Mouse (Mus musculus): ENCODE results near the gene Tmem131l. TPM values are rescaled to one million over a fixed set of nuclear protein-coding genes. Genes with fewer than 3 reads are reported as not detected.

Tmem131l gene
- polyA plus RNA-seq, 1 experiment from 2014 or later = 89.0 TPM

DNA sequence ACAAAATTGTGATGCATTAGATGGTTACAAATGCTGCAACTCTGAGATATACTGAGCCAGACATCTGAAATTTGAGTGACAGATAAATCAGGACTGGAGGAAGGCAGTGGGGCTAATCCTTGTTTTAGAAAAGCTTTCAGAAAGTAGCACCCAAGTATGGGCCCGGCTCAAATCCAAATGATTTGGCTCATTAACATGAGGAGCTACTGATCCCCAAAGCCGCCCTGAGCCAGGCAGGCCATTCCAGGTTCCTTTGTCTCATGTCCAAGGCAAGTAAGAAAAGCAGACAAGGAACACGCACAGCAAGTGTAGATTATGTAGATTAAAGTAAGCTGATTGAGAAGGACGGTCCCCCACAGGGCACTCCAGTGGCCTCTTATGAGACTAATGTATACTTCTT, 57.2 kb downstream of the Tmem131l start:
- Histone ChIP-seq H3K4me2 (replicated peaks; ENCODE audit: low read depth, low read length) (no peak overlapping the region), H3K27ac (ENCODE audit: low read depth, low read length) (no peak overlapping the region), H3K4me3 (ENCODE audit: low read depth, low read length) (no peak overlapping the region), H3K4me1 (replicated peaks; ENCODE audit: control insufficient read depth, insufficient read depth, low read length) (peaks cover 34% of the 10 kb centered on the region), H3K9me3 (ENCODE audit: control insufficient read depth, low read length) (no peaks in the 10 kb centered on the region), H3K9ac (ENCODE audit: low read depth, low read length) (no peak overlapping the region), H3K27me3 (ENCODE audit: control insufficient read depth, insufficient read depth, low read length) (no peaks in the 10 kb centered on the region), H3K36me3 (ENCODE audit: control insufficient read depth, insufficient read depth, low read length) (no peaks in the 10 kb centered on the region)
- DNase-seq (ENCODE audit: low spot score) (no peak), ATAC-seq (ENCODE audit: low FRiP score) (no peak)
- WGBS = 55% methylated on average over 4 of the region's 4 CpGs

DNA sequence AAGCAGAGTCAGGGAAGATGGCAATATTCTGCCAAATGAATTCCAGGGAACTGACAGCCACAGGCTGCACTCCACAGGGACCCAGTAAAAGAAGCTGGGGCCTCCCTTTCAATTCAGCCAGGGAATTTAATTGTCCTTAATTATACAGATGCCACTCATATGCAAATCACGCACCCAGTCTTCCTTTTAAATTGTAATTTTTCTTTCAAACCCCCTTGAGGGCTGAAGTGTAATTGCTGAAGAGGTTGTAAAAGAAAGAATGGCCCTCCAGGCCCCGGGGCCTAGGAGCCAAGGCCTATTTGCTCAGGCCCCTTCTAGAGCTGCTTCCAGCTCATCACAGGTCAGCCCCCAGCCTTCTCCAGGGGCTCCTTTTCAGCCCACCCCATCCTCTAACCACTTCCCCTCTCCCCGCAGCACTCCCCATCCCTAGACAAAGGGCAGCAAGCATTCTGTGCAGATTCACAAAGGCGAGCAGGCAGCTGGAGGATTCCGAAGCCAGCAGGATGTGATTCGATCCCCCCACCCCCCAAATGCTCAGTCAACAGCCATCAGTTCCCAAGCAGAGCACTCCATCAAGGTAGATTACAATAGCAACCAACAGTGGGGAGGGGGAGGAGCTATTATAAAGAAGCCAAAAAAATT, 59.6 kb downstream of the Tmem131l start:
- Histone ChIP-seq H3K4me2 (replicated peaks; ENCODE audit: low read depth, low read length) (no peak overlapping the region), H3K9ac (ENCODE audit: low read depth, low read length) (0 out of 2 replicates have a peak overlapping the region, but pooled peaks have one; percentile 19), H3K9me3 (ENCODE audit: control insufficient read depth, low read length) (no peaks in the 10 kb centered on the region), H3K36me3 (ENCODE audit: control insufficient read depth, insufficient read depth, low read length) (no peaks in the 10 kb centered on the region), H3K4me3 (ENCODE audit: low read depth, low read length) (no peak overlapping the region), H3K4me1 (replicated peaks; ENCODE audit: control insufficient read depth, insufficient read depth, low read length) (peaks cover 30% of the 10 kb centered on the region), H3K27me3 (ENCODE audit: control insufficient read depth, insufficient read depth, low read length) (no peaks in the 10 kb centered on the region), H3K27ac (ENCODE audit: low read depth, low read length) (peak overlapping the region; percentile 90)
- ATAC-seq (ENCODE audit: low FRiP score) (peak; percentile 97), DNase-seq (ENCODE audit: low spot score) (peak; percentile 78)
- 6% methylated on average over 6 of the region's 6 CpGs for WGBS

DNA sequence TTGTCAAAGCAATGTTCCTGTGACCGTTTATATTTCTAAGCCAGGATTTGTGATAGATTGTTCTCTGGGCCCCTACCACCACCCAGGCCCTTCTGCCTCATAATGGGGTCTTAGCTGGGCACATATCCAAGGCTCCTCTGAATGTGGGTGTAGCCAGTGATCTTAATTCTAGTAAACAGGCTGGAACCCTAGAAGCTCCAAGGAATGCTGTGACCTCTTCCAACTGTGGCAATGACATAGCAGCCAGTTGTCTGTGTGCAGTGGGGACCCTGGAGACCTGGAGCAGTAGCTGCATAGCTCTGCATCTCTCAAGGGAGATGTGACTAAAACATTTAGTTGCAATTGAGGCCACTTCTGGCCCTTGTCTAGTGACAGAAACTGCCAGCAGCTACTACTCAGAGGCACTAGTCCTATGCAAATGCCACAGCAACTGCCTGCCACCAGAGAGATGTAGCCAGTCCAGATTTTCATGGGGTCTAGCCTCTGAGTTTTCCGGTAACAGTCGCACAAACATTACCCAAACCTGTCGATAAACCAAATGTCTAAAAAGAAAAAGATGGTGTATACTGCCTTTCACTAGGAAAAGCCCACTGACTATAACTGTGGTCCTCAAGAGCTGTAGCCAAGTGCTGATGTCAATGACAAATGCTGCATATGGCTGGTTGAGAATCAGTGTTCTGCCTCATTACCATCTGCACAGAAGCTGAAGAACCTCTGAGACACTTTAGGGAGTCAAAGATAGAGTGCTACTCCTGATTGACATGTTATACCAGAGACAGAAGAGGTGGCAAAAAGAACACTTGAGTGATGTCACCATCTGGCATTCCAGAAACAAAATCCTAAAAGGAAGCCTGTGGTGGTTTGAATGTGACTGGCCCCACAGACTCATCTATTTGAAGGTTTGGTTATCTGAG, 61.2 kb downstream of the Tmem131l start:
- peak overlapping the region; percentile 90; the same call in 1 of the 2 replicates for H3K27ac ChIP-seq (ENCODE audit: low read depth, low read length)
- H3K4me2 ChIP-seq (replicated peaks; ENCODE audit: low read depth, low read length) = no peak overlapping the region
- H3K4me1 ChIP-seq (replicated peaks; ENCODE audit: control insufficient read depth, insufficient read depth, low read length) = peaks cover 29% of the 10 kb centered on the region
- H3K27me3 ChIP-seq (ENCODE audit: control insufficient read depth, insufficient read depth, low read length) = no peaks in the 10 kb centered on the region
- DNase-seq (ENCODE audit: low spot score) (no peak), ATAC-seq (ENCODE audit: low FRiP score) (no peak)
- H3K4me3 ChIP-seq (ENCODE audit: low read depth, low read length) = no peak overlapping the region
- WGBS = 82% methylated on average over 4 of the region's 4 CpGs
- no peaks in the 10 kb centered on the region for H3K9me3 ChIP-seq (ENCODE audit: control insufficient read depth, low read length)
- no peak overlapping the region for H3K9ac ChIP-seq (ENCODE audit: low read depth, low read length)
- H3K36me3 ChIP-seq (ENCODE audit: control insufficient read depth, insufficient read depth, low read length) = no peaks in the 10 kb centered on the region

DNA sequence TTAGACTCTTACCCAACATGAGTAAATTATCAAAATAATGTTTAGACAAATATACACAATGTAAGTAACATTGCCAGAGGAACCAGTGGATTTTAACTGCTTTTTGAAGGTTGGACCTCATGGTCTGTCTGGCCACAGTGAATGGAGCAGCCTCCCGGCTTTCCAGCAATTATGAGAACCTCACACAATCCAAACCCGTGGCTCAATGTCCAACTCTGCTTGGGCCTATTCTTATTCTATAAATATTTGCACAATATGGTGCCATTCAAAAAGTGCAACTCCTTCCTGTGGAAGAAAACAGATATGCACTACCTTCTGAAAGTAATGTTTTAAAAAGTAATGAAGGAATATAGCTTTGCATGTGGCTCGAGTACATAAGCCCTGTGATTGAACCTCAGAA, 62.2 kb downstream of the Tmem131l start:
- WGBS = 82% methylated on average over 3 of the region's 3 CpGs
- H3K4me1 ChIP-seq (replicated peaks; ENCODE audit: control insufficient read depth, insufficient read depth, low read length) = peaks cover 26% of the 10 kb centered on the region
- ATAC-seq (ENCODE audit: low FRiP score) = no peak

DNA sequence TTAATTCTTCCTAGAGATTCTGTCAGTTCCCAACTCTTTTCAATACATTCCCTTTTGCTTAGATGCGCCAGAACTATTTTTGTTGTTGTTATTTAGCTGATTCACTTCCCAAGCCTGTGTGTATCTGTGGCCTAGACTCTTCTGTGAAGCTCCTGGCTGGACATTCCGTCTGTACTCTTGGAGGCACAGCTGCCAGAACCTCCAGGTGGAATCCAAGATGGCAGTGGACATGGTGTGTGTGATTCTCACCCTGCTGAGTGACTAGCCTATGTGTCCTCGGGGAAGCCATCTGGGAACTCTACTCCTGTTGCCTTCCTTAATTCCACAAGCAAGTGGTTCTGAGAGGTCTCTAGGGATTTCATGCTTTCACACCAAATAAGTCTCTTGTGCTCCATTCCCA, 63.8 kb downstream of the Tmem131l start:
- Histone ChIP-seq H3K9me3 (ENCODE audit: control insufficient read depth, low read length) (no peaks in the 10 kb centered on the region), H3K27ac (ENCODE audit: low read depth, low read length) (no peak overlapping the region), H3K4me3 (ENCODE audit: low read depth, low read length) (no peak overlapping the region), H3K36me3 (ENCODE audit: control insufficient read depth, insufficient read depth, low read length) (no peaks in the 10 kb centered on the region), H3K27me3 (ENCODE audit: control insufficient read depth, insufficient read depth, low read length) (no peaks in the 10 kb centered on the region), H3K9ac (ENCODE audit: low read depth, low read length) (no peak overlapping the region), H3K4me1 (replicated peaks; ENCODE audit: control insufficient read depth, insufficient read depth, low read length) (peaks cover 24% of the 10 kb centered on the region), H3K4me2 (replicated peaks; ENCODE audit: low read depth, low read length) (no peak overlapping the region)
- WGBS = 76% methylated on average over 3 of the region's 3 CpGs
- no peak for DNase-seq (ENCODE audit: low spot score)
- ATAC-seq (ENCODE audit: low FRiP score) = no peak

More for the DNA sequence above, 62.2 kb downstream of the Tmem131l start:
- Histone ChIP-seq H3K4me2 (replicated peaks; ENCODE audit: low read depth, low read length) (no peak overlapping the region), H3K4me3 (ENCODE audit: low read depth, low read length) (no peak overlapping the region), H3K9me3 (ENCODE audit: control insufficient read depth, low read length) (no peaks in the 10 kb centered on the region), H3K9ac (ENCODE audit: low read depth, low read length) (no peak overlapping the region), H3K27me3 (ENCODE audit: control insufficient read depth, insufficient read depth, low read length) (no peaks in the 10 kb centered on the region), H3K27ac (ENCODE audit: low read depth, low read length) (no peak overlapping the region), H3K36me3 (ENCODE audit: control insufficient read depth, insufficient read depth, low read length) (no peaks in the 10 kb centered on the region)
- DNase-seq (ENCODE audit: low spot score) = no peak

DNA sequence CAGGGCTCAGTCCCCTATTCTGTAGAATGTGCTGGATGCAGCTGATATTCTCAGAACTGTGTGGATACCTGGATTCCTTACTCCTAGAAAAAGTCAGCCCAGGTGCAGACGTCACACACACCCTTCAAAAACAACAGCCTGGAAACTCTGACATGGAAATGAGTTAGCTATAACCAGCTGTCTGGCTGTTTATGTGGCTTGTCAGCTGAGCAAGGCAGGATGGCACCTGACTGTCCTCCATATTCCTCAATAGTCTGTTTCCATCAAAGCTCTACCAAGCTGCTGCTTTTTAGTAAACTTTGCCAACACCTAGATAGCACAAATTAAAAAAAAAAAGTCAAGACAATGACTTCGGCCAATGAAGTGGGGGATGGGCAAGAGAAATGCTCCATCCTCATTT, 66.6 kb downstream of the Tmem131l start:
- no peak overlapping the region for H3K27ac ChIP-seq (ENCODE audit: low read depth, low read length)
- no peaks in the 10 kb centered on the region for H3K36me3 ChIP-seq (ENCODE audit: control insufficient read depth, insufficient read depth, low read length)
- H3K9ac ChIP-seq (ENCODE audit: low read depth, low read length) = no peak overlapping the region
- no peak overlapping the region for H3K4me2 ChIP-seq (replicated peaks; ENCODE audit: low read depth, low read length)
- DNase-seq (ENCODE audit: low spot score) = no peak
- peaks cover 8% of the 10 kb centered on the region for H3K4me1 ChIP-seq (replicated peaks; ENCODE audit: control insufficient read depth, insufficient read depth, low read length)
- no peak for ATAC-seq (ENCODE audit: low FRiP score)
- H3K27me3 ChIP-seq (ENCODE audit: control insufficient read depth, insufficient read depth, low read length) = no peaks in the 10 kb centered on the region
- no peaks in the 10 kb centered on the region for H3K9me3 ChIP-seq (ENCODE audit: control insufficient read depth, low read length)
- 67% methylated on average over 2 of the region's 2 CpGs for WGBS
- no peak overlapping the region for H3K4me3 ChIP-seq (ENCODE audit: low read depth, low read length)

DNA sequence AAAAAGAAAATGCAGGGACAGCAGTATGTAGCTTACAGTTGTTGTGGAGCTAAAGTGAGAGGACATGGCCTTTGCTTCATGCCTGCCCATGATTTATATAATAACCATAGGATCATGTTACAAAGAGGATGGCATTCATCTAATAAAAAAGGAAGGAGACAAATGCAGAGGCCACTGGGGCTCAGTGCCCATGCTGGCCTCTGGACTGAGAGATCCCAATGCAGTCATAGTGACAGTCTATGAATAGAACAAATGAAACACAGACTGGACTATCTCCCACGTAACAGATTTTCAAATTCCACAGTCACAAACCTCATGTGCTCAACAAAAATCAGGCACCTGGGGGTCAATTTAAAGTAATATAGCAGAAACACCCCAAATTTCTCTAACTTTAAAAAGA, 69.3 kb downstream of the Tmem131l start:
- WGBS = 27% methylated on average over 1 of the region's 1 CpGs
- Histone ChIP-seq H3K9ac (ENCODE audit: low read depth, low read length) (no peak overlapping the region), H3K36me3 (ENCODE audit: control insufficient read depth, insufficient read depth, low read length) (no peaks in the 10 kb centered on the region), H3K27ac (ENCODE audit: low read depth, low read length) (no peak overlapping the region), H3K27me3 (ENCODE audit: control insufficient read depth, insufficient read depth, low read length) (no peaks in the 10 kb centered on the region), H3K4me3 (ENCODE audit: low read depth, low read length) (no peak overlapping the region), H3K9me3 (ENCODE audit: control insufficient read depth, low read length) (no peaks in the 10 kb centered on the region), H3K4me1 (replicated peaks; ENCODE audit: control insufficient read depth, insufficient read depth, low read length) (peaks cover 8% of the 10 kb centered on the region), H3K4me2 (replicated peaks; ENCODE audit: low read depth, low read length) (no peak overlapping the region)
- DNase-seq (ENCODE audit: low spot score) (no peak), ATAC-seq (ENCODE audit: low FRiP score) (no peak)

DNA sequence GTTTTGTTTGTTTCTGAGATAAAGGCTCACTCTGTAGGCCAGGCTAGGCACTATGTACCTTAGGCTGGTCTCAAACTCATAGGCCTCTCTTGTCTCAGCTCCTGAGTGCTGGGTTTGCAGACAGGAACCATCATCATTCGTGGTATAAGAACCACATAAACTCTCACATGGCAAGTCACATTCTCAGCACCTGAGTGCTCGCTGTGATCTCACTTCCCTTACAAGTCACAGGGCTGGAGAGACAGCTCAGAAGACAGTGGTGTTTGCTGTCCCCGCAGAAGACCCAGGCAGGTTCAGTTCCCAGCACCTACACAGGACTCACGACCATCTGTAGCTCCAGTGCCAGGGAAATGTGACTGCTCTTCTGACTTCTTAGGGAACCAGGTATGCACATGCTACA, 70.9 kb downstream of the Tmem131l start:
- no peak overlapping the region for H3K9ac ChIP-seq (ENCODE audit: low read depth, low read length)
- no peak for DNase-seq (ENCODE audit: low spot score)
- 86% methylated on average over 4 of the region's 4 CpGs for WGBS
- no peaks in the 10 kb centered on the region for H3K36me3 ChIP-seq (ENCODE audit: control insufficient read depth, insufficient read depth, low read length)
- H3K4me2 ChIP-seq (replicated peaks; ENCODE audit: low read depth, low read length) = no peak overlapping the region
- H3K4me3 ChIP-seq (ENCODE audit: low read depth, low read length) = no peak overlapping the region
- no peaks in the 10 kb centered on the region for H3K9me3 ChIP-seq (ENCODE audit: control insufficient read depth, low read length)
- peaks cover 6% of the 10 kb centered on the region for H3K4me1 ChIP-seq (replicated peaks; ENCODE audit: control insufficient read depth, insufficient read depth, low read length)
- no peak overlapping the region for H3K27ac ChIP-seq (ENCODE audit: low read depth, low read length)
- H3K27me3 ChIP-seq (ENCODE audit: control insufficient read depth, insufficient read depth, low read length) = no peaks in the 10 kb centered on the region
- ATAC-seq (ENCODE audit: low FRiP score) = no peak

DNA sequence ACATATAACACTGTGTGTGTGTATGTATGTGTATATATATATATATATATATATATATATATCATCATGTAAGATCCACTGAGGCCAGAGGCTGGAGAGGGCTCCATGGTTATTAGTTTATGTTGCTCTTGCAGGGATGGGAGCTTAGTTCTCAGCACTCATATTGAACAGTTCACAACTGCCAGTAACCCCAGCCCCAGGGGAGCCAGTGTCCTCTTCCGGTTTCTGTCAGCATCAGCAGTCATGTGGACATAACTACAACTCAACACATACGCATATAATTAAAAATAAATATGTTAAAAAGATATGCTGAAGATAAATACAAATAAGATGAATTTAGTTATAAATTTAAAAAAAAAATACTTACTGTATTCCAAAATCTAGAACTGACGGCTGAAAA, 72.2 kb downstream of the Tmem131l start:
- no peak overlapping the region for H3K27ac ChIP-seq (ENCODE audit: low read depth, low read length)
- no peak overlapping the region for H3K4me3 ChIP-seq (ENCODE audit: low read depth, low read length)
- H3K9ac ChIP-seq (ENCODE audit: low read depth, low read length) = no peak overlapping the region
- no peaks in the 10 kb centered on the region for H3K9me3 ChIP-seq (ENCODE audit: control insufficient read depth, low read length)
- peaks cover 6% of the 10 kb centered on the region for H3K4me1 ChIP-seq (replicated peaks; ENCODE audit: control insufficient read depth, insufficient read depth, low read length)
- no peak for DNase-seq (ENCODE audit: low spot score)
- ATAC-seq (ENCODE audit: low FRiP score) = no peak
- no peaks in the 10 kb centered on the region for H3K36me3 ChIP-seq (ENCODE audit: control insufficient read depth, insufficient read depth, low read length)
- H3K27me3 ChIP-seq (ENCODE audit: control insufficient read depth, insufficient read depth, low read length) = no peaks in the 10 kb centered on the region
- 61% methylated on average over 3 of the region's 3 CpGs for WGBS
- no peak overlapping the region for H3K4me2 ChIP-seq (replicated peaks; ENCODE audit: low read depth, low read length)
